Mouse (Mus musculus) adrenal gland, postnatal 4 days (tissue): ENCODE measurements around the gene Zdhhc24. TPM values are rescaled to one million over a fixed set of nuclear protein-coding genes. Genes with fewer than 3 reads are reported as not detected.

Experiments used
- total RNA-seq, 2 experiments: library from RNA; stranded (reverse); gene quantifications; 2 replicates each; pipeline ENCODE4 v1.2.3; 2021

Gene Zdhhc24
- total RNA-seq, 2 experiments from 2014 or later = 19.5 to 19.7 TPM

Other genes starting within 250 kb of the Zdhhc24 start
- under 1 TPM; 0.28 to 0.56 TPM for gene Gm960, start 180.0 kb upstream of the Zdhhc24 start, total RNA-seq
- 1 to 10 TPM; 4.7 to 5.3 TPM for gene Sptbn2, start 167.5 kb upstream of the Zdhhc24 start, total RNA-seq
- 10 to 100 TPM; 15.7 to 15.9 TPM for gene Rbm4b, start 122.2 kb upstream of the Zdhhc24 start, total RNA-seq
- 10 to 100 TPM; 65.4 to 65.7 TPM for gene Rbm4, start 84.8 kb upstream of the Zdhhc24 start, total RNA-seq
- gene Gm21992, start 67.1 kb upstream of the Zdhhc24 start, total RNA-seq = 10 to 100 TPM; 15.1 to 27.1 TPM
- 10 to 100 TPM; 55.8 to 57.7 TPM for gene Rbm14, start 67.0 kb upstream of the Zdhhc24 start, total RNA-seq
- gene Ccs, start 39.3 kb upstream of the Zdhhc24 start, total RNA-seq = 10 to 100 TPM; 87.5 to 98.7 TPM
- gene Ccdc87, start 39.3 kb upstream of the Zdhhc24 start, total RNA-seq = under 1 TPM in 1 of 2 experiments, not detected in 1; 0.17 TPM
- 100 to 1,000 TPM; 256 to 274 TPM for gene Ctsf, start 23.5 kb upstream of the Zdhhc24 start, total RNA-seq
- 10 to 100 TPM in 1 of 2 experiments, 1 to 10 TPM in 1; 8.5 to 35.5 TPM for gene Actn3, start 759 bp upstream of the Zdhhc24 start, total RNA-seq
- 10 to 100 TPM; 13.1 to 15.5 TPM for gene Bbs1, start 28.0 kb downstream of the Zdhhc24 start, total RNA-seq
- 100 to 1,000 TPM; 110 to 113 TPM for gene Dpp3, start 49.6 kb downstream of the Zdhhc24 start, total RNA-seq
- 1 to 10 TPM; 6.7 to 7.3 TPM for gene Peli3, start 64.5 kb downstream of the Zdhhc24 start, total RNA-seq
- 10 to 100 TPM; 58.8 to 68.9 TPM for gene Mrpl11, start 83.5 kb downstream of the Zdhhc24 start, total RNA-seq
- under 1 TPM; 0.71 to 0.78 TPM for gene Npas4, start 111.6 kb downstream of the Zdhhc24 start, total RNA-seq
- gene Slc29a2, start 145.2 kb downstream of the Zdhhc24 start, total RNA-seq = 1 to 10 TPM; 6.6 to 7.2 TPM
- gene B4gat1, start 160.2 kb downstream of the Zdhhc24 start, total RNA-seq = 10 to 100 TPM; 48.0 to 49.0 TPM
- gene AC124502.3, start 160.2 kb downstream of the Zdhhc24 start, total RNA-seq = 1 to 10 TPM; 1.3 to 2.0 TPM
- gene Brms1, start 162.7 kb downstream of the Zdhhc24 start, total RNA-seq = 10 to 100 TPM; 29.6 to 35.1 TPM
- 1 to 10 TPM; 5.1 TPM for gene Rin1, start 171.8 kb downstream of the Zdhhc24 start, total RNA-seq
- 10 to 100 TPM; 45.8 to 47.6 TPM for gene Cd248, start 189.4 kb downstream of the Zdhhc24 start, total RNA-seq
- gene Tmem151a, start 206.9 kb downstream of the Zdhhc24 start, total RNA-seq = 1 to 10 TPM; 3.8 to 4.9 TPM
- 10 to 100 TPM; 68.4 to 72.5 TPM for gene Yif1a, start 209.9 kb downstream of the Zdhhc24 start, total RNA-seq
- 10 to 100 TPM; 11.4 to 15.2 TPM for gene Cnih2, start 219.9 kb downstream of the Zdhhc24 start, total RNA-seq
- 100 to 1,000 TPM; 168 to 173 TPM for gene Rab1b, start 228.4 kb downstream of the Zdhhc24 start, total RNA-seq
- gene Klc2, start 239.9 kb downstream of the Zdhhc24 start, total RNA-seq = 10 to 100 TPM; 39.5 to 45.3 TPM